In genomic region chr6:97222931-97223467, GRCm38 (mm10) we compare ENCODE assay signal across 14 mouse cellular contexts. TPM values are rescaled to one million over a fixed set of nuclear protein-coding genes. Genes with fewer than 3 reads are reported as not detected.
DNase-seq lines count a peak whose midpoint lies in the region; ATAC-seq and TF ChIP-seq lines count a peak whose summit lies in the region.
"Had no signal": no experiment of that assay in that cellular context is flagged by ENCODE, and none has a peak within 500 bp of the region (broad histone marks: within the 10 kb centered on the region; RNA-seq: fewer than 3 reads in every experiment).

No protein-coding gene starts in this region.

- H3K4me3 ChIP-seq in C2C12 (ENCODE audit: insufficient read depth, poor library complexity, severe bottlenecking): no peak overlapping the region
- no peak overlapping the region for H3K4me3 ChIP-seq in liver, embryonic 14.5 days (ENCODE audit: insufficient read depth in 1 of 2, low read depth in 2 of 2, low read length in 2 of 2)
- H3K4me3 ChIP-seq in cerebellum, adult 2 months (replicated peaks; ENCODE audit: insufficient read depth, low read depth, low read length): no peak overlapping the region
- H3K4me3 ChIP-seq: forebrain, embryonic 10.5 days; hindbrain, embryonic 10.5 days; stomach, embryonic 15.5 days had no signal

- peaks cover 52% of the 10 kb centered on the region for H3K36me3 ChIP-seq in C2C12 (ENCODE audit: control insufficient read depth, insufficient read depth)
- no peaks in the 10 kb centered on the region; the same call in 1 of the 2 replicates for H3K36me3 ChIP-seq in liver, embryonic 14.5 days (replicated peaks; ENCODE audit: control insufficient read depth, insufficient read depth, low read depth)
- H3K36me3 ChIP-seq: forebrain, embryonic 10.5 days; stomach, embryonic 15.5 days had no signal

- peaks cover 69% of the 10 kb centered on the region for H3K79me3 ChIP-seq in C2C12 (ENCODE audit: low read depth)

- no peaks in the 10 kb centered on the region for H3K9me3 ChIP-seq in liver, embryonic 14.5 days (ENCODE audit: control insufficient read depth, low read length)
- H3K9me3 ChIP-seq: forebrain, embryonic 10.5 days; hindbrain, embryonic 10.5 days; stomach, embryonic 15.5 days had no signal

- WGBS in liver, embryonic 14.5 days (ENCODE audit: insufficient replicate concordance): 9% methylated on average over 5 of the region's 5 CpGs
- 76% methylated on average over 5 of the region's 5 CpGs for WGBS in cerebellum, adult 2 months

- 0 out of 2 replicates have a peak, but pooled peaks have one; percentile 14 for ATAC-seq in frontal cortex, adult (ENCODE audit: low TSS enrichment)
- ATAC-seq in liver, embryonic 14.5 days (ENCODE audit: insufficient read depth): peak; percentile 61; the same call in 1 of the 2 replicates

- TF ChIP-seq CTCF in C2C12 (IDR thresholded peaks at IDR 0.05; ENCODE audit: control insufficient read depth, insufficient read depth, insufficient read length): no peak
- no peak for TF ChIP-seq CTCF in liver, embryonic 14.5 days (IDR thresholded peaks at IDR 0.05; ENCODE audit: low read depth)
- TF ChIP-seq CTCF in cerebellum, adult 2 months (IDR thresholded peaks at IDR 0.05; ENCODE audit: borderline replicate concordance, insufficient read depth, low read depth, low read length): no peak

- no peak overlapping the region for H3K9ac ChIP-seq in liver, embryonic 14.5 days (replicated peaks)
- H3K9ac ChIP-seq: stomach, embryonic 15.5 days had no signal

- DNase-seq in frontal cortex, postnatal 36 days (ENCODE audit: low spot score in 2 of 2): no peak
- peak; percentile 64 for DNase-seq in fibroblast of lung, adult 2 months (ENCODE audit: low read depth)
- no peak for DNase-seq in liver, embryonic 14.5 days (ENCODE audit: low read depth in 3 of 3, low spot score in 3 of 3)
- DNase-seq in cerebellum, adult 2 months: no peak
- no peak for DNase-seq in adrenal gland, postnatal 25 days
- no peak for DNase-seq in adrenal gland, adult 2 months
- DNase-seq: cerebellum, adult 11 months; kidney, postnatal 10 days had no signal

- H3K79me2 ChIP-seq in C2C12 (ENCODE audit: control insufficient read depth, insufficient read depth): peaks cover 98% of the 10 kb centered on the region

- no peak for TF ChIP-seq POLR2A in cerebellum, adult 2 months (IDR thresholded peaks at IDR 0.05; ENCODE audit: borderline replicate concordance, insufficient read depth, low read length)

- H3K4me2 ChIP-seq in liver, embryonic 14.5 days (ENCODE audit: low read depth): peak overlapping the region; percentile 44
- H3K4me2 ChIP-seq: stomach, embryonic 15.5 days had no signal

- peaks cover 10 to 29% of the 10 kb centered on the region in 2 experiments for H3K4me1 ChIP-seq in liver, embryonic 14.5 days (replicated peaks; ENCODE audit: control insufficient read depth in 2 of 2, insufficient read depth in 2 of 2, low read length in 1 of 2)
- peaks cover 15% of the 10 kb centered on the region for H3K4me1 ChIP-seq in cerebellum, adult 2 months (ENCODE audit: control insufficient read depth, insufficient read depth, low read length)

- H3K27me3 ChIP-seq in C2C12 (ENCODE audit: control insufficient read depth, insufficient read depth, insufficient read length): no peaks in the 10 kb centered on the region
- H3K27me3 ChIP-seq in liver, embryonic 14.5 days (ENCODE audit: control insufficient read depth, insufficient read depth, low read length): no peaks in the 10 kb centered on the region
- H3K27me3 ChIP-seq in cerebellum, adult 2 months (ENCODE audit: control insufficient read depth, insufficient read depth, low read length): no peaks in the 10 kb centered on the region
- H3K27me3 ChIP-seq: stomach, embryonic 15.5 days had no signal

- no peak overlapping the region for H3ac ChIP-seq in C2C12 (ENCODE audit: control insufficient read depth, insufficient read length, low read depth)

- no peak for TF ChIP-seq EP300 in liver, embryonic 14.5 days (IDR thresholded peaks at IDR 0.05; ENCODE audit: low read depth)

- no peak overlapping the region; the same call in 1 of the 2 replicates for H3K27ac ChIP-seq in liver, embryonic 14.5 days
- no peak overlapping the region for H3K27ac ChIP-seq in cerebellum, adult 2 months (ENCODE audit: insufficient read depth, low read length)
- H3K27ac ChIP-seq: forebrain, embryonic 10.5 days; hindbrain, embryonic 10.5 days; stomach, embryonic 15.5 days had no signal

TF ChIP-seq in C2C12, 6 proteins besides CTCF, POLR2A, EP300 and RAD21:
- TF ChIP-seq MYOD1 (IDR thresholded peaks at IDR 0.05; ENCODE audit: control insufficient read depth, insufficient read length, low read depth) (peak; percentile 93), MYOG (IDR thresholded peaks at IDR 0.05; ENCODE audit: control insufficient read depth, extremely low read depth, insufficient read length) (no peak), FOSL1 (IDR thresholded peaks at IDR 0.05; ENCODE audit: insufficient read depth, low read length, poor library complexity, severe bottlenecking) (no peak), MAX (IDR thresholded peaks at IDR 0.05) (peak; percentile 29), USF1 (IDR thresholded peaks at IDR 0.05; ENCODE audit: low read depth) (no peak), CEBPB (IDR thresholded peaks at IDR 0.05; ENCODE audit: low read depth) (no peak)

RNA-seq across cellular contexts. Expression of gene Arl6ip5, which starts 12.5 kb away (rescaled TPM):
- polyA plus RNA-seq in C2C12 (2012; fragmentation: generic; extraction: Trizol): 298 TPM
- 19.4 and 25.6 TPM in 2 replicates for polyA plus RNA-seq in liver, embryonic 14.5 days (2012; rRNA removed)
- 15.8 and 17.1 TPM in 2 replicates for polyA plus RNA-seq in liver, embryonic 14.5 days (2014; fragmentation: Nextera tagmentation; extraction: Ambion mirVana)
- polyA plus RNA-seq in cerebellum, adult 2 months (2012; rRNA removed): 179 and 181 TPM in 2 replicates
- total RNA-seq in adrenal gland, postnatal 25 days (2021): 127 and 130 TPM in 2 replicates
- total RNA-seq in adrenal gland, adult 2 months (2021): 100 to 1,000 TPM; 115 to 146 TPM
- polyA plus RNA-seq in adrenal gland, adult 2 months (2012; rRNA removed): 40.7 and 47.9 TPM in 2 replicates

RNA-seq across cellular contexts. Expression of gene Uba3, which starts 17.6 kb away (rescaled TPM):
- 32.8 TPM for polyA plus RNA-seq in C2C12 (2012; fragmentation: generic; extraction: Trizol)
- polyA plus RNA-seq in liver, embryonic 14.5 days (2012; rRNA removed): 15.2 and 22.3 TPM in 2 replicates
- polyA plus RNA-seq in liver, embryonic 14.5 days (2014; fragmentation: Nextera tagmentation; extraction: Ambion mirVana): 24.9 and 25.5 TPM in 2 replicates
- polyA plus RNA-seq in cerebellum, adult 2 months (2012; rRNA removed): 79.1 and 80.4 TPM in 2 replicates
- 59.7 and 61.6 TPM in 2 replicates for total RNA-seq in adrenal gland, postnatal 25 days (2021)
- total RNA-seq in adrenal gland, adult 2 months (2021): 10 to 100 TPM; 60.0 to 66.6 TPM
- 3.4 and 3.7 TPM in 2 replicates for polyA plus RNA-seq in adrenal gland, adult 2 months (2012; rRNA removed)

RNA-seq across cellular contexts. Expression of gene Lmod3, which starts 29.6 kb away (rescaled TPM):
- 0.36 TPM for polyA plus RNA-seq in C2C12 (2012; fragmentation: generic; extraction: Trizol)
- not detected in 2 replicates for polyA plus RNA-seq in liver, embryonic 14.5 days (2012; rRNA removed)
- polyA plus RNA-seq in liver, embryonic 14.5 days (2014; fragmentation: Nextera tagmentation; extraction: Ambion mirVana): not detected in 2 replicates
- 0.06 and 0.08 TPM in 2 replicates for polyA plus RNA-seq in cerebellum, adult 2 months (2012; rRNA removed)
- not detected in 2 replicates for total RNA-seq in adrenal gland, postnatal 25 days (2021)
- total RNA-seq in adrenal gland, adult 2 months (2021): not detected
- not detected in 2 replicates for polyA plus RNA-seq in adrenal gland, adult 2 months (2012; rRNA removed)
- total RNA-seq: midbrain, postnatal 0 days had no signal
- polyA plus RNA-seq: forebrain, embryonic 10.5 days; hindbrain, embryonic 10.5 days; midbrain, postnatal 0 days had no signal

RNA-seq across cellular contexts. Expression of gene Tmf1, which starts 44.1 kb away (rescaled TPM):
- polyA plus RNA-seq in C2C12 (2012; fragmentation: generic; extraction: Trizol): 6.4 TPM
- 0.64 and 1.4 TPM in 2 replicates for polyA plus RNA-seq in liver, embryonic 14.5 days (2012; rRNA removed)
- 12.3 and 13.3 TPM in 2 replicates for polyA plus RNA-seq in liver, embryonic 14.5 days (2014; fragmentation: Nextera tagmentation; extraction: Ambion mirVana)
- 13.4 and 14.2 TPM in 2 replicates for polyA plus RNA-seq in cerebellum, adult 2 months (2012; rRNA removed)
- 45.8 and 49.5 TPM in 2 replicates for total RNA-seq in adrenal gland, postnatal 25 days (2021)
- 10 to 100 TPM; 49.3 to 61.8 TPM for total RNA-seq in adrenal gland, adult 2 months (2021)
- polyA plus RNA-seq in adrenal gland, adult 2 months (2012; rRNA removed): 1.9 and 2.4 TPM in 2 replicates
